ENCODE assay signal across 7 mouse cellular contexts in genomic region chr13:89741766-89742685, GRCm38 (mm10). TPM values are rescaled to one million over a fixed set of nuclear protein-coding genes. Genes with fewer than 3 reads are reported as not detected.
DNase-seq lines count a peak whose midpoint lies in the region; ATAC-seq and TF ChIP-seq lines count a peak whose summit lies in the region.

Vcan (minus strand) TSS chr13:89742509.

- TF ChIP-seq CTCF in small intestine, adult 2 months (IDR thresholded peaks at IDR 0.05; ENCODE audit: extremely low read depth, insufficient read length, insufficient replicate concordance, low read depth, low read length) = no peak

- H3K9ac ChIP-seq in hindbrain, embryonic 11.5 days (ENCODE audit: low read depth, low read length) = peak within 1 kb of the TSS; percentile 72

- peak; percentile 38 for ATAC-seq in hindbrain, embryonic 11.5 days (ENCODE audit: low FRiP score)

- H3K27me3 ChIP-seq in hindbrain, embryonic 11.5 days (ENCODE audit: control insufficient read depth, insufficient read depth, low read length) = no peaks in the 10 kb centered on the region
- peaks cover 28% of the 10 kb centered on the region for H3K27me3 ChIP-seq in midbrain, embryonic 10.5 days (ENCODE audit: low read depth, poor library complexity, severe bottlenecking)
- peaks cover 23% of the 10 kb centered on the region for H3K27me3 ChIP-seq in small intestine, adult 2 months (ENCODE audit: control insufficient read depth, insufficient read depth, low read length)

- DNase-seq in R1 (ENCODE audit: low read depth, low spot score) = peak; percentile 67
- DNase-seq in frontal cortex, postnatal 10 days (ENCODE audit: low spot score in 2 of 2) = peak; percentile 26 to 43
- DNase-seq in hindbrain, embryonic 11.5 days (ENCODE audit: low spot score) = peak; percentile 78
- peak; percentile 34 to 35 for DNase-seq in left cerebral cortex, postnatal 25 days (ENCODE audit: low spot score in 2 of 2)
- peak; percentile 79 for DNase-seq in midbrain, embryonic 10.5 days (ENCODE audit: low spot score)

- no peaks in the 10 kb centered on the region for H3K36me3 ChIP-seq in hindbrain, embryonic 11.5 days (ENCODE audit: control insufficient read depth, insufficient read depth, low read length)
- H3K36me3 ChIP-seq in midbrain, embryonic 10.5 days = no peaks in the 10 kb centered on the region
- H3K36me3 ChIP-seq in small intestine, adult 2 months (ENCODE audit: control insufficient read depth, insufficient read depth, low read length) = no peaks in the 10 kb centered on the region

- TF ChIP-seq POLR2A in small intestine, adult 2 months (IDR thresholded peaks at IDR 0.05; ENCODE audit: low read depth, low read length) = no peak

- peak within 1 kb of the TSS; percentile 92 for H3K4me2 ChIP-seq in hindbrain, embryonic 11.5 days (replicated peaks; ENCODE audit: low read depth, low read length)

- WGBS in hindbrain, embryonic 11.5 days = under 1% methylated on average over 40 of the region's 40 CpGs
- under 1% methylated on average over 40 of the region's 40 CpGs for WGBS in midbrain, embryonic 10.5 days
- WGBS in small intestine, adult 2 months = under 1% methylated on average over 40 of the region's 40 CpGs

- peaks cover 4% of the 10 kb centered on the region; the same call in 1 of the 2 replicates for H3K4me1 ChIP-seq in brown adipose tissue, adult 24 weeks (ENCODE audit: control insufficient read depth, insufficient read depth, insufficient read length, low read length)
- H3K4me1 ChIP-seq in hindbrain, embryonic 11.5 days (replicated peaks; ENCODE audit: control insufficient read depth, insufficient read depth, low read length) = no peaks in the 10 kb centered on the region
- peaks cover 63% of the 10 kb centered on the region for H3K4me1 ChIP-seq in midbrain, embryonic 10.5 days
- peaks cover 12% of the 10 kb centered on the region for H3K4me1 ChIP-seq in small intestine, adult 2 months (ENCODE audit: control insufficient read depth, insufficient read depth, insufficient read length, low read length)

- H3K27ac ChIP-seq in brown adipose tissue, adult 24 weeks (replicated peaks; ENCODE audit: low read depth, low read length) = no peak within 1 kb of the TSS
- peak within 1 kb of the TSS; percentile 74 for H3K27ac ChIP-seq in hindbrain, embryonic 11.5 days (ENCODE audit: low read depth, low read length)
- H3K27ac ChIP-seq in midbrain, embryonic 10.5 days (replicated peaks) = peak within 1 kb of the TSS; percentile 86
- H3K27ac ChIP-seq in small intestine, adult 2 months (ENCODE audit: insufficient read depth, low read depth, low read length) = no peak within 1 kb of the TSS

- H3K4me3 ChIP-seq in brown adipose tissue, adult 24 weeks (ENCODE audit: insufficient read depth, low read depth, low read length) = peak within 1 kb of the TSS; percentile 61
- peak within 1 kb of the TSS; percentile 41 for H3K4me3 ChIP-seq in hindbrain, embryonic 11.5 days (ENCODE audit: low read depth, low read length)
- H3K4me3 ChIP-seq in midbrain, embryonic 10.5 days = peak within 1 kb of the TSS; percentile 73
- peak within 1 kb of the TSS; percentile 53 for H3K4me3 ChIP-seq in small intestine, adult 2 months (ENCODE audit: low read depth, low read length)

- no peaks in the 10 kb centered on the region for H3K9me3 ChIP-seq in hindbrain, embryonic 11.5 days (ENCODE audit: control insufficient read depth, low read length)
- H3K9me3 ChIP-seq in midbrain, embryonic 10.5 days (replicated peaks) = no peaks in the 10 kb centered on the region

- intact Hi-C loops in left cerebral cortex, postnatal 25 days (cut with DNase I) = loop anchor here (2.0 kb wide), 1 partner anchor 347 kb away; the partner anchor contains the start of genes Tmem167 and Xrcc4

RNA-seq across cellular contexts. Expression of gene Vcan, which starts in this region (rescaled TPM):
- 1.3 and 3.3 TPM in 2 replicates for polyA plus RNA-seq in brown adipose tissue, adult 24 weeks (2012; ENCODE audit: insufficient read depth, insufficient read length, missing spikeins)
- 75.9 and 99.0 TPM in 2 replicates for polyA plus RNA-seq in hindbrain, embryonic 11.5 days (2014; fragmentation: Nextera tagmentation; extraction: Ambion mirVana)
- total RNA-seq in left cerebral cortex, postnatal 25 days (2021) = 10 to 100 TPM; 13.6 to 16.9 TPM
- polyA plus RNA-seq in midbrain, embryonic 10.5 days (2016; fragmentation: Nextera tagmentation; extraction: Ambion mirVana) = 29.3 and 29.7 TPM in 2 replicates
- polyA plus RNA-seq in small intestine, adult 2 months (2012; rRNA removed) = 0.49 and 1.9 TPM in 2 replicates

Comparison
In these comparisons a context has a peak if more than half of its experiments do, and no peak if none do; other contexts are left out.
1. H3K27ac ChIP-seq: peak in hindbrain, embryonic 11.5 days (single experiment) and midbrain, embryonic 10.5 days (single experiment); none in brown adipose tissue, adult 24 weeks (single experiment) and small intestine, adult 2 months (single experiment).
2. Peak in every context shown above with its lines, with median percentiles within 50 percentile points of each other: DNase-seq and H3K4me3 ChIP-seq.